8 mouse cellular contexts compared by ENCODE assay signal in the genomic region with DNA sequence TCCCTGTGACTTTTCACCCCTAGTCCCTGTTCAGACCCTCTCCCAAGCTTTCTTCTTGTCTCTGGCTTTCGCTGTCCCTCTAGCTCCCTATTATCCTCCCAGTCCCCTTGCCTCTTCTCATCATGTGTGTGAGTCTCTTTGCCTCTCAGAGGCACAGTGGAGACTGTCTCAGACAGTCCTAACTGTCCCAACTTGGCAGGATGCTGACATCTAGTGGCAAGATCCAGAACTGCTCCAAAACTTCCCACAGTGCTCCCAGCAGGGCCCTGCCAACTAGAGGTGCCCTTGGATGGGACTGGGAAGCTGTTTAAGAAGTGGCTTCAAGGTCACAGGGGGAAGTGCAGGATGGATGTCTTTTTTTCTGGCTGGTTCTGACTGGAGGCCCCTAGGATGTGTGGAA. TPM values are rescaled to one million over a fixed set of nuclear protein-coding genes. Genes with fewer than 3 reads are reported as not detected.
DNase-seq lines count a peak whose midpoint lies in the region; ATAC-seq lines count a peak whose summit lies in the region.

No protein-coding gene starts in this region.

- DNase-seq in ZHBTc4 (ENCODE audit: low read depth, low spot score) = peak; percentile 97
- peak; percentile 49 to 67 for DNase-seq in gastrocnemius, adult 8-10 months (ENCODE audit: low spot score in 2 of 2)
- peak; percentile 83 for DNase-seq in hindlimb bud, embryonic 11.5 days (ENCODE audit: extremely low spot score, low read depth, low spot score)
- DNase-seq in left cerebral cortex, adult 18-20 months (ENCODE audit: low spot score in 2 of 2) = peak; percentile 88 to 93
- DNase-seq in right cerebral cortex, adult 2 months (ENCODE audit: low spot score in 2 of 2) = peak; percentile 94 to 95
- DNase-seq in urinary bladder, adult 2 months (ENCODE audit: low spot score) = peak; percentile 52

- ATAC-seq in common myeloid progenitor, adult 5-6 weeks (replicated peaks; ENCODE audit: low read depth, poor library complexity, severe bottlenecking) = peak; percentile 95
- ATAC-seq in megakaryocyte, adult 5-6 weeks (ENCODE audit: poor library complexity, severe bottlenecking) = peak; percentile 80

RNA-seq across cellular contexts. Expression of a gene that starts 13.9 kb away (rescaled TPM):
- total RNA-seq in common myeloid progenitor, adult 5-6 weeks (2017) = not detected in 2 replicates
- not detected for total RNA-seq in gastrocnemius, adult 8-10 months (2022)
- not detected for total RNA-seq in left cerebral cortex, adult 18-20 months (2021)
- total RNA-seq in megakaryocyte, adult 5-6 weeks (2015) = not detected in 2 replicates
- not detected in 2 replicates for total RNA-seq in megakaryocyte, adult 5-6 weeks (2017)
- polyA plus RNA-seq in urinary bladder, adult 2 months (2012; rRNA removed) = not detected in 2 replicates

RNA-seq across cellular contexts. Expression of a gene that starts 38.7 kb away (rescaled TPM):
- not detected in 2 replicates for total RNA-seq in common myeloid progenitor, adult 5-6 weeks (2017)
- total RNA-seq in gastrocnemius, adult 8-10 months (2022) = not detected
- not detected for total RNA-seq in left cerebral cortex, adult 18-20 months (2021)
- 0.55 TPM in 1 of 2 replicates, not detected in the other for total RNA-seq in megakaryocyte, adult 5-6 weeks (2015)
- total RNA-seq in megakaryocyte, adult 5-6 weeks (2017) = not detected in 2 replicates
- not detected in 2 replicates for polyA plus RNA-seq in urinary bladder, adult 2 months (2012; rRNA removed)

RNA-seq across cellular contexts. Expression of a gene that starts 53.1 kb away (rescaled TPM):
- total RNA-seq in common myeloid progenitor, adult 5-6 weeks (2017) = not detected in 2 replicates
- not detected for total RNA-seq in gastrocnemius, adult 8-10 months (2022)
- not detected for total RNA-seq in left cerebral cortex, adult 18-20 months (2021)
- total RNA-seq in megakaryocyte, adult 5-6 weeks (2015) = not detected in 2 replicates
- total RNA-seq in megakaryocyte, adult 5-6 weeks (2017) = not detected in 2 replicates
- not detected in 2 replicates for polyA plus RNA-seq in urinary bladder, adult 2 months (2012; rRNA removed)

RNA-seq across cellular contexts. Expression of a gene that starts 55.6 kb away (rescaled TPM):
- not detected in 2 replicates for total RNA-seq in common myeloid progenitor, adult 5-6 weeks (2017)
- not detected for total RNA-seq in gastrocnemius, adult 8-10 months (2022)
- total RNA-seq in left cerebral cortex, adult 18-20 months (2021) = not detected
- not detected in 2 replicates for total RNA-seq in megakaryocyte, adult 5-6 weeks (2015)
- total RNA-seq in megakaryocyte, adult 5-6 weeks (2017) = not detected in 2 replicates
- polyA plus RNA-seq in urinary bladder, adult 2 months (2012; rRNA removed) = not detected in 2 replicates

Comparison
In these comparisons a context has a peak if more than half of its experiments do, and no peak if none do; other contexts are left out.
1. Peak in every context shown above with its lines: DNase-seq and ATAC-seq.